Comparison of ENCODE assay signal across 11 mouse cellular contexts in genomic region chr3:66747073-66747710, GRCm38 (mm10).
A peak's percentile ranks its signal among the peaks of the same experiment; 100 is the strongest.
DNase-seq lines count a peak whose midpoint lies in the region; ATAC-seq lines count a peak whose summit lies in the region.
"Had no signal": no experiment of that assay in that cellular context is flagged by ENCODE, and none has a peak within 500 bp of the region (broad histone marks: within the 10 kb centered on the region; RNA-seq: fewer than 3 reads in every experiment).

No protein-coding gene starts in this region.

- H3K36me3 ChIP-seq in embryonic facial prominence, embryonic 13.5 days: no peaks in the 10 kb centered on the region
- H3K36me3 ChIP-seq in hindbrain, embryonic 14.5 days (replicated peaks; ENCODE audit: control insufficient read depth, insufficient read depth): no peaks in the 10 kb centered on the region
- no peaks in the 10 kb centered on the region for H3K36me3 ChIP-seq in midbrain, embryonic 16.5 days (ENCODE audit: control insufficient read depth, insufficient read depth, low read length)

- no peak overlapping the region for H3K4me3 ChIP-seq in embryonic facial prominence, embryonic 13.5 days
- H3K4me3 ChIP-seq in hindbrain, embryonic 14.5 days (replicated peaks; ENCODE audit: low read length): peak overlapping the region; percentile 1
- H3K4me3 ChIP-seq in midbrain, embryonic 16.5 days (ENCODE audit: low read depth, low read length): no peak overlapping the region

- 41% methylated on average over 20 of the region's 20 CpGs for WGBS in embryonic facial prominence, embryonic 13.5 days
- 26% methylated on average over 20 of the region's 20 CpGs for WGBS in hindbrain, embryonic 14.5 days
- 35% methylated on average over 20 of the region's 20 CpGs for WGBS in midbrain, embryonic 16.5 days

- H3K9ac ChIP-seq in embryonic facial prominence, embryonic 13.5 days: no peak overlapping the region
- peak overlapping the region; percentile 16; the same call in 1 of the 2 replicates for H3K9ac ChIP-seq in hindbrain, embryonic 14.5 days
- no peak overlapping the region for H3K9ac ChIP-seq in midbrain, embryonic 16.5 days (ENCODE audit: low read depth, low read length)

- peak overlapping the region; percentile 31 for H3K4me2 ChIP-seq in embryonic facial prominence, embryonic 13.5 days
- H3K4me2 ChIP-seq in hindbrain, embryonic 14.5 days (replicated peaks): peak overlapping the region; percentile 49
- peak overlapping the region; percentile 44 for H3K4me2 ChIP-seq in midbrain, embryonic 16.5 days (ENCODE audit: low read length)

- no peaks in the 10 kb centered on the region for H3K9me3 ChIP-seq in embryonic facial prominence, embryonic 13.5 days
- no peaks in the 10 kb centered on the region for H3K9me3 ChIP-seq in hindbrain, embryonic 14.5 days (ENCODE audit: control insufficient read depth, low read length)
- no peaks in the 10 kb centered on the region for H3K9me3 ChIP-seq in midbrain, embryonic 16.5 days (replicated peaks; ENCODE audit: control insufficient read depth, low read length, poor library complexity, severe bottlenecking)

- H3K27ac ChIP-seq in embryonic facial prominence, embryonic 13.5 days: no peak overlapping the region
- peak overlapping the region; percentile 47; the same call in 1 of the 2 replicates for H3K27ac ChIP-seq in hindbrain, embryonic 14.5 days
- H3K27ac ChIP-seq in midbrain, embryonic 16.5 days (ENCODE audit: low read length): no peak overlapping the region

- ATAC-seq in embryonic facial prominence, embryonic 13.5 days (ENCODE audit: insufficient number of reproducible peaks, insufficient read depth, low FRiP score, low TSS enrichment, low read depth): no peak
- peak; percentile 80 for ATAC-seq in hindbrain, embryonic 14.5 days (ENCODE audit: low FRiP score)
- ATAC-seq in midbrain, embryonic 16.5 days: peak; percentile 61
- ATAC-seq: Patski had no signal

- peak; percentile 3 for DNase-seq in kidney, adult 9 months
- DNase-seq in kidney, postnatal 14 days: no peak
- no peak for DNase-seq in hindbrain, embryonic 14.5 days (ENCODE audit: low spot score)
- no peak for DNase-seq in heart, postnatal 25 days (ENCODE audit: low spot score)
- DNase-seq in spleen, postnatal 4 days (ENCODE audit: low spot score in 2 of 2): no peak
- DNase-seq in urinary bladder, adult 18-20 months (ENCODE audit: low spot score in 2 of 2): no peak
- DNase-seq: heart, adult 11 months; lung, postnatal 36 days had no signal

- peaks cover 12% of the 10 kb centered on the region for H3K4me1 ChIP-seq in embryonic facial prominence, embryonic 13.5 days
- H3K4me1 ChIP-seq in hindbrain, embryonic 14.5 days (replicated peaks; ENCODE audit: control insufficient read depth, insufficient read depth, low read length): peaks cover 6% of the 10 kb centered on the region; the same call in 1 of the 2 replicates
- no peaks in the 10 kb centered on the region for H3K4me1 ChIP-seq in midbrain, embryonic 16.5 days (ENCODE audit: control insufficient read depth, insufficient read depth, low read length)

- peaks cover 10% of the 10 kb centered on the region; the same call in 1 of the 2 replicates for H3K27me3 ChIP-seq in embryonic facial prominence, embryonic 13.5 days
- peaks cover 19% of the 10 kb centered on the region for H3K27me3 ChIP-seq in hindbrain, embryonic 14.5 days (ENCODE audit: control insufficient read depth, insufficient read depth, low read length)
- H3K27me3 ChIP-seq in midbrain, embryonic 16.5 days (ENCODE audit: control insufficient read depth, insufficient read depth, low read depth, low read length): no peaks in the 10 kb centered on the region

- intact Hi-C loops in heart, postnatal 25 days (cut with DNase I): no loop called here
